Mouse (Mus musculus): Measurements from ENCODE around the gene Clec2l.
"Not testable (repeated sequence)": the region's sequence is repeated elsewhere in the genome, so short reads cannot be mapped to it uniquely, and the experiment has no call there.

Clec2l gene

GRCm38 (mm10) chr6:38670488-38670887 lies 7.6 kb downstream of the Clec2l start:
- DNase-seq (ENCODE audit: low read depth, low spot score), result not testable (repeated sequence)

GRCm38 (mm10) chr6:38671270-38671669 lies 8.4 kb downstream of the Clec2l start:
- no peak for DNase-seq (ENCODE audit: low read depth, low spot score)

GRCm38 (mm10) chr6:38672011-38672410 lies 9.1 kb downstream of the Clec2l start:
- no peak for DNase-seq (ENCODE audit: low read depth, low spot score)

GRCm38 (mm10) chr6:38676217-38676616 lies 13.3 kb downstream of the Clec2l start:
- DNase-seq (ENCODE audit: low read depth, low spot score), result no peak

DNA sequence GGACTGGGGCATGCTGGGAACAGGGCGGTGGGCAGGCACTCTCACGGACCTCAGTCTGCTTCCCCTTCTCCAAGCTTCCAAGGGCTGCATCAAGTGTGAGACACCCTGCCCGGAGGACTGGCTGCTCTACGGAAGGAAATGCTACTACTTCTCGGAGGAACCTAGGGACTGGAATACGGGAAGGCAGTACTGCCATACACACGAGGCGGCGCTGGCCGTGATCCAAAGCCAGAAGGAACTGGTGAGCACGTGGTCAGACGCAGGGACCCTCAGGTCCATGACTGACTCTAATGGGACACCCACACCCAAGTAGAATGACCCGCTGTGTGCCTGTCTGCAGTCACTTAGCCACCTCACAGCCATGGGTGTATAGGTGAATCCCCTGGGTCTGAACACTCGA lies 13.9 kb downstream of the Clec2l start:
- DNase-seq (ENCODE audit: low read depth, low spot score), result no peak

DNA sequence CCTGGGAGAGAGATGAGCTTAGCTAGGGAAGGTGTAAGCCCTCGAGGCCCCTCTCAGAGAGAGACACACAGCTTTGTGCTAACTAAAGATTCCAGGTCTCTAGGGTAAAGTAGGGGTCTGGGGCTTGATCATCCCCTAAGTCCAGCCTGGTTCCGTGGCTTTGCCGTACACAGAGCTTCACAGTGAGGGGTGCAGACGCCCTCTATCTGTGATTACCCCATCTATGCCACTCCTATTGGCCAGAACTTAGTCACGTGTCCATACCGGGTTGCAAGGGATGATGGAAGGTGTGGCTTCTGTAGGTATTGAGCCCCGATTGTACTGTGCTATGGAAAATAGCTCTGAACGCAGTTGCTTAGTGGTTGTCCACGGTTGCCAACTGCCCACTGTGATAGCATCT lies 14.8 kb downstream of the Clec2l start:
- DNase-seq (ENCODE audit: low read depth, low spot score), result no peak

- no peak for DNase-seq (ENCODE audit: low read depth, low spot score)
These were observed 19.7 kb downstream of the Clec2l start for GRCm38 (mm10) chr6:38682532-38682931.

DNA sequence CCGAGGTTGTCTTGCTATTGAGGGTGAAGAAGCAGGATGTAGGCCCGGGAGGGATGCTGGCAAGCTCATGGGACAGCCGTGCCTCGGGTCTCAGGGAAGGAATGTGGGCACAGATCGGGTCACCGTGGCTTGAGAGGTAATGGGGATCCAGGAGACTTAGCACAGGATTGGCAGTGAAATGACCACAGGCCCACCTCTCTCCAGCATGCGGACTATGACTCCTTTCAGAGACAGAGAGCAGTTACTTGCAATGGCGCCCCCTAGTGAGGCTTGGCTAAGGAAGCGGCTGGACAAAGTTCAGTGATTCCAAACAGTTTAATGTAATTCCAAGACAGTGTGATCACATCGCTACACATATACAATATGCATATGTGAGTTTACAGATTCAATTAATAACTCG lies 24.3 kb downstream of the Clec2l start:
- no peak for DNase-seq (ENCODE audit: low read depth, low spot score)

GRCm38 (mm10) chr6:38688841-38689240 lies 26.0 kb downstream of the Clec2l start:
- DNase-seq (ENCODE audit: low read depth, low spot score), result no peak

GRCm38 (mm10) chr6:38690615-38691014 lies 27.7 kb downstream of the Clec2l start:
- DNase-seq (ENCODE audit: low read depth, low spot score), result no peak

DNA sequence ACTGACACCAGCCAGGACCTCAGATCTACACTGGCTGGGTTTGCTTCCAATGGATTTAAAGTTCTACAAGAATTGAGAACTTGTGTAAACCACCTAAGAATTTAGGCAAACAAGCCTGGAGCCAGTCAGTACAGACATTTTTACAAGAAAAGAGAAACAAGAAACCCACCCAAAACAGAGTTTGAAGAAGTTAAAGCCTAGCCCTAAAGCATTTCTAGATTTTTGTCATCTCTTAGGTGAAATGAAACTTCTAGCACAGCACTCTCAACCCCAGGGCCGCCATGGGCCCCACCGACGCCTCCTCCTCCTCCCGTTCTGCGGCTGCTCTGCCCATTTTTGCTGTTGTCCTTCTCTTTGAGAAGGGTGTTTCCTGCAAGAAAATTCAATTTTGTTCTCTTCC lies 28.2 kb downstream of the Clec2l start:
- no peak for DNase-seq (ENCODE audit: low read depth, low spot score)

DNA sequence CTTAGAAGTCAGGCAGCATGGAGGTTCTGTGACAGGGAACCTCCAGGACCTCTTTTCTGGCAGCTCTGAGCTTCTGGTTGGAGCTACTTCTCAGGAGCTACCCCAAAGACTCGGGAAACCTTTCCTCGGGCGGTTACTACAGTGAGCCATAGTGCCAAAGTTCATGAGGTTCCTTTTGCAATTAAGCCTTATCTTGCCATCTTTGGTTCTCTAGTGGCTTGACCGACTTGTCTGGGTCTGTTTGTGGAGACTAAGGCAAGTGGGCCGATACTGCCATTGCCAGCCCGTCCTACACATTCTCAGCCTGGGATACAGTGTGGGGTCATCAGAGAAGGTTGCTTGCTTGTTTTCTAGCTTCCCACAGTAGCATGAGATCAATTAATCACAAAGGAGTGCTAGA lies 29.7 kb downstream of the Clec2l start:
- no peak for DNase-seq (ENCODE audit: low read depth, low spot score)

DNA sequence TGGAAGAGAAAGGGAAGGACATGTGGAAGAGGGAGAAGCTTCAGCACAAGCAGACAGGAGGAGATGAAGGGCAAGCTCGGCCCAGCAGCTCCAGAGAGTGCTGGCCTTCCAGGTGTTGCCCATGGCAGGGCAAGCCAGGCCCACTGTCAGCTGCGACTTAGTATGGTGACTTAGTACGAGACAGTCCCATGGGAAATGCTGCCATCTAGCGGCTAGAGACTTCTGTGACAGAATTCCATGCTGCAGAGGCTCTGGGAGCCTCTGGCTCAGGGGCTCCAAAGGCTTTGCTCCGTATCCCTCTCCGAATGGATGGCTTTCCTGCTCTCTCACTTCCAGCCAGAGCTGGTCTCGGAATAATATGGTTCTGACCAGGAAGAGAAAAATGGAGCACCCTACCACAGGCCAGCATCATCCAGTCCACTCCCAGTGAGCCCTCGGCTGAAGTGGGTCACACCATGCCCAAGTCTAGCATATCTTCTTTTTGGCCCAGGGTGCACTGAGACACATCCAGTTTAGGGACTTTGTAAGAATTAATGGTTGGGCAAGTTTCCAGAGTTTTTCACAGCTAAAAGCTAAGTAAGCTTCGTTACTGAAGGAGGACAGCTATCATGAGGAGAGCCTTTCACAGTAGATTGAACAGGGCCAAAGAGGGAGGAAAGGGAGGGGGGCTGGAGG lies 32.6 kb downstream of the Clec2l start:
- DNase-seq (ENCODE audit: low read depth, low spot score), result peak; percentile 62

DNA sequence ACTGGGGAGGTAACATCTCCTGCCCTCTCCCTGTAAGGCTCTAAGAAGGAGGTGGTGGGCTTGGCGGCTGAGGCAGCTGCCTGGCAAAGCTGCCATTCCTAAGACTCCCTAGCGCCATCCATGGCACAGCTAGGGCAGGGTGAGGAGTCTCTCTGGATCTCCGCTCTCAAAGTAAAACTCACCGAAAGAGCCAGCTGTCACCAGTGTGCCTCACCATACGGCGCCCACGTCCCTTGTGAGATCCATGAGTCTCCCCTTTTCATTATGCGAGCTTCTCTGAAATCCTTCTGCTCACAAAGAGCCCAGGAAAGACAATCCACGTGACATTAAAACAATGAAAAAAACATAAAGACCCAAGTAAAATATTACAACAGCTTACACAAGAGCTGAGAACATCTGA lies 33.7 kb downstream of the Clec2l start:
- DNase-seq (ENCODE audit: low read depth, low spot score), result no peak

- no peak for DNase-seq (ENCODE audit: low read depth, low spot score)
These were observed 35.5 kb downstream of the Clec2l start for GRCm38 (mm10) chr6:38698233-38698889.

GRCm38 (mm10) chr6:38701421-38701820 lies 38.6 kb downstream of the Clec2l start:
- DNase-seq (ENCODE audit: low read depth, low spot score), result no peak

DNA sequence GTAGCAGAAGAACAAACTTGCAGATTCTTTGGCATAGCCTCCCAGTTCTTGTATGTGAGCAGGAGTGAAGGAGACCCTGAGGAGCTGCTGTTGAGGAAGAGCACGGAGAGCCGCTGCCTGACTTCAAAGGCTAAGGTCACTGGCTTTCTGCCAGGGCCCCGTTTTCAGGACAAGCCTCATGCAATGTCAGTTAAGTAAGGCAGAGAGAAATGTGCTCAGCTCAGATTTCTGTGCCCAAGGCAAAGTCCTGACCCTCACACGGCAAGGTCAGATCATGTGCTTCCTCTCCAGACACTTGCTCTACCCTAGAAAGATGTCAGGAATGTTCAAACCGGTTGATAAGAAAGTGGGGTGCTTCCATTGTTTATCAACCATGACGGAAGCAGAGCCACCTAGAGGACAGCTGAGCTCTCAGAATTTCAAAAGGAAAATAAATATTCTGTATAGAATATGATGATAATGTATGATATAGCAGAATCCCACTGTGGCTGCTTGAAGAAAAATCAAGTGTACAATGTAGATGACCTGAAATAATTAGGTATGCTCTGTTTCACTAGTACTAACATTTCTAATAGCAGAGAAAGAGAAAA lies 40.0 kb downstream of the Clec2l start:
- DNase-seq (ENCODE audit: low read depth, low spot score), result no peak

GRCm38 (mm10) chr6:38703526-38703925 lies 40.7 kb downstream of the Clec2l start:
- DNase-seq (ENCODE audit: low read depth, low spot score), result no peak

DNA sequence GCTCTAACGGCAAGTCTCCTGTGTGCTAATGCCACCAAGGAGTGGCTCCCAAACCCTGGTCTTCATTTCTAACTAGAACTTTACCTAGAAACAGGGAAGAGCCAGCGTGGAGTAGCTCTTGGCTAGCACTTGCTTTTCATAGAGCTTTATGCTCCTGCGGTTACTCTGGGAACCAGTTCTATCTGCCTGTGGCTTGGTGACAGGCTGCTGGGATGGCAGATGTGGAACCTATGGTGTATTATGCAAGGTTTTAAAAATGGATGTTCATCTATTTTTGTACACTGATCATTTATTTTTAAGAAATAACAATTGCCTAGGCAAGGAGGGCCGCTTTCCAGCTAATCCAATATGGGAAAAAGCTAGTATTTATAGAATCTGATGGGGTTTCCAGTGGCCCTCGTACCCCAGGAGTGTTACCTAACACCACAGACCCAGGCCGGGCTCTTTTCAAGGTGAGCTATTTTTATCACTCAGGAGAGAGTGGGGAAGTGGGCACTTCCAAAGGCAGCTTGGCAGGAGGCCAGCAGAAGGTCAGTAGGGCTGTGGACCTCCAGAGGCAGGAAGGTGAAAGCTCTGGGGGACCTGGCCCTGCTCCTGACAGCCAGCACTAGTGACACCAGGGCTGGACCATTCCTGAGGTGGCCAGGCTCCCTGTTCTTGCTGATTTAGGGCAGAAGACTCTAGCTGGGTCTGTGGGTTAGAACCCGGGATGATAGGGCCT lies 41.6 kb downstream of the Clec2l start:
- no peak for DNase-seq (ENCODE audit: low read depth, low spot score)

- DNase-seq (ENCODE audit: low read depth, low spot score), result no peak
These were observed 47.6 kb downstream of the Clec2l start for GRCm38 (mm10) chr6:38710449-38710848.

DNA sequence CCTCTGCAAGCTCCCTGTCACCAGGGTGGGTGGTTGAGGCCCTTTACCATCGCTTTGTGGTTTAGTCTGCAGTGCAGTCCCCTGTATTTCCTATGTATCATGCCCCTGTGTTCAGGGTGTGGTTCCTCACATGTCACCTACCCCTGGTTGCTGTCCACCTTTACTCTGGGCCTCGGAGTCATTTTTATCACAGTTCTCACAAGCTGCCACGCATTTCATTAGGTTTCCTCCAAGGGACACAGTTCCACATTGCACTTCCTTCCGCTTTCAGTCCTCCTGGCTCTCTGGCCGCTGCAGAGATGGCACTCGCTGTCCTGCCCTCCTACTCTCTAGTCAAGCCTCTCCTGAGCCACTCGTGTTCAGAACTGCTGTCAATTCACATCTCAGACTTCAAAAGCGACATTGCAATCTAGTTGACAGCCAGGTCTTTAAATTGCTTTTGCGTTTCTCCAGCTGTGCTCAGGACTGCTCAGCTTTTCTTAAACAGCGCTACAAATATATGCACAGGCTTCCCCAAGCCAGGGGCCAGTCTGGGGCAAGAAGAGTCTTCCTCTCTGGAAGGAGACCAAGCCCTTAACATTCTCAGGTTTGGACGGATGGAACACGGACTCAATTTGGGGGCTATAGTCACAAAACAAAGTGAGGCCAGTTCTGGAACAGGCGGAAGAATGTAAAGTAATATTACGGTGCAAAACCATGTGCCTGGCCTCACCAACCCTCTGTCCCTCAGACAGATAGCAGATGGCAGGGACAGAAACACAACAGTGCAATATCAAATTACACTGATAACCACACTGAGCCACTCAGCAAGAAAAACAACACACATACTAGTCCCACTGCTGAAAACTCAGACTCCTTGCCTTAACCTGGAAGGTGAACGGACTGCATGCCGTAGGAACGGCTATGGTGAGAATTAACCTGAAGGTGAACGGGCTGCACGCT lies 51.4 kb downstream of the Clec2l start:
- no peak for DNase-seq (ENCODE audit: low read depth, low spot score)
